Mouse (Mus musculus): ENCODE results near the gene Rab33b. TPM values are rescaled to one million over a fixed set of nuclear protein-coding genes. Genes with fewer than 3 reads are reported as not detected.
A peak's percentile ranks its signal among the peaks of the same experiment; 100 is the strongest.
"Not testable (repeated sequence)": the region's sequence is repeated elsewhere in the genome, so short reads cannot be mapped to it uniquely, and the experiment has no call there.

Gene Rab33b
- polyA plus RNA-seq (2015; fragmentation: Nextera tagmentation; extraction: Ambion mirVana): 24.7 and 26.6 TPM in 2 replicates

DNA sequence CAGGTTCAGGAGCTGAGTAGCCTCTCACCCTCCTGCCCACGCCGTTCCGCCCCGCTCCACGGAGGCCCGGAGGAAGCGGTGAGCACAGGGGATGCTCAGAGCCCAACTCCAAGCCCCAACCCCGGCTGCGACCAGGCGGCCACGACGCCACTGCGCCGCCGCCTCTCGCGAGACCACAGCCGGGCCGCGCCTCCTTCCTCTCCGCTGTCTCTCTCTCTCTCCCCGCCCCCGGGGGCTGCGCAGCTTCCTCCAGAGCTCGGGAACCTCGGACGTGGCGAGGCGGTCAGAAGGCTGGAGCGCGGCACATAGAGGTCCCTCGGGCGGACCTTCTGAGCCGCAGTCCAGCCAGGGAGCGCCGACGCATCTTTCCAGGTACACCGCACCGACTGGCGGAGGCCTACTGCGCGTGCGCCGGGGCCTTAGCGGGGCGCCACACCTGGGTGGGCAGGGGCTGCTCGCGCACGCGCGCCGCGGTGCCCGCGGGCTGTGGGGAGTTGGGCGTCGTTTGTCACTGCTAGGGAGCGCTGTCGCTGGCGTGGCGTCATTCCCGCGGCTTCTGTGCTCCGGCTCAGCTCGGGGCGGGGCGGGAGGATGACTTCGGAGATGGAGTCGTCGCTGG, at the start of gene Rab33b:
Gene Rab33b, plus strand, starts transcription at position 180 of the 619 bp plus-strand sequence.
- under 1% methylated on average over 62 of the region's 70 CpGs for WGBS
- Histone ChIP-seq H3K27me3 (ENCODE audit: control insufficient read depth, insufficient read depth, low read depth, low read length) (no peaks in the 10 kb centered on the region), H3K36me3 (ENCODE audit: control insufficient read depth, insufficient read depth, low read length) (no peaks in the 10 kb centered on the region), H3K9me3 (ENCODE audit: control insufficient read depth, low read length) (no peaks in the 10 kb centered on the region), H3K4me1 (replicated peaks; ENCODE audit: control insufficient read depth, insufficient read depth, low read length) (peaks cover 18% of the 10 kb centered on the region), H3K9ac (ENCODE audit: low read length) (peak within 1 kb of the TSS; percentile 92), H3K4me3 (ENCODE audit: low read length) (peak within 1 kb of the TSS; percentile 77), H3K4me2 (ENCODE audit: low read depth, low read length) (peak within 1 kb of the TSS; percentile 81), H3K27ac (ENCODE audit: low read length) (peak within 1 kb of the TSS; percentile 95)
- peak; percentile 98 for ATAC-seq (ENCODE audit: low read depth)

DNA sequence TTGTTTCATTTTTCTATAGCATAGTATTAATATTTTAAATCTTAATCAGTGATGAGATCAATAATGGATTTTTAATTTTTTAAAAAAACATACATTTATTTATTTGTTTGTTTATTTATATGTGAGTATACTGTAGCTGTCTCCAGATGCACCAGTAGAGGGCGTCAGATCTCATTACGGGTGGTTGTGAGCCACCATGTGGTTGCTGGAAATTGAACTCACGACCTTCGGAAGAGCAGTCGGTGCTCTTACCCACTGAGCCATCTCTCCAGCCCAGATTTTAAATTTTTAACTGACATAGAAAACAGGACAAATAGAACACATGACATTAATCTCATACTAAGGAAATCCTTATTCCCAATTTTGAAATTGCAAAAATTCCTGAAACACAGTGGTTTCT, 49.4 kb upstream of the Rab33b start:
- ATAC-seq (ENCODE audit: low read depth); H3K4me1 ChIP-seq (replicated peaks; ENCODE audit: control insufficient read depth, insufficient read depth, low read length); H3K27ac ChIP-seq (ENCODE audit: low read length); H3K9me3 ChIP-seq (ENCODE audit: control insufficient read depth, low read length); H3K27me3 ChIP-seq (ENCODE audit: control insufficient read depth, insufficient read depth, low read depth, low read length); H3K9ac ChIP-seq (ENCODE audit: low read length); H3K4me3 ChIP-seq (ENCODE audit: low read length); H3K4me2 ChIP-seq (ENCODE audit: low read depth, low read length): not testable (repeated sequence)
- H3K36me3 ChIP-seq (ENCODE audit: control insufficient read depth, insufficient read depth, low read length): peaks cover 13% of the 10 kb centered on the region; the same call in 1 of the 2 replicates
- WGBS: 79% methylated on average over 5 of the region's 5 CpGs

DNA sequence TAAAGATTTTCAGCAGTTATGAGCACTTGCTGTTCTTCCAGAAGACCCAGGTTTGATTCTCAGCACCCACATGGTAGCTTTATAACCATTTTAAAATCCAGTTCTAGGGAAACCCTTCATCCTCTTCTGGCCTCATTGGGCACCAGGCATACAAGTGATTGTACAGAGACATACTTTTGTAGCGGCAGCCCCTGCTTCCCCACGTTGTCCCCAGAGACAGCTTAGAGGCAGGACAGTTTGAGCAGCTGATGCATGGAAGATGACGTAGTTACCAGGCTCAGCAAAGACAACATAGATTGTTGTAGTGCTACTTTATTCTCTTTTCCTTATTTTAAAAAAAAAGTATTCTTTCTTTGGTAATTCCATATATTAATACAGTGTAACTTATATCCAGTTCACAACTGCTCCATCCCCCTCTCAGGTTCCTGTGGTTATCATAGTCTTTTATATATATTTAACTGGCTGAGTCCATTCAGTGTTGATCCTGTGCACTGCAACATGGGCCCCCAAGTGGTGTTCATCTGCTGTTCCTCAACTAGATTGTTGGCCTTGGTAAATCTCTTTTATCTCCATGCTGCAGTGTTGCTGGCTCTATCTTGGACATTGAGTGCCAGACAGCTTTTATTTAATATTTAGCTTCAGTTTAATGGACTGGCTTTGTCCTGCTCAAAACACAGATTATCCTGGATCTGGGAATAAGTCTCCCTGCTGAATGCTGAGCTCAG, 48.7 kb upstream of the Rab33b start:
- no peaks in the 10 kb centered on the region for H3K9me3 ChIP-seq (ENCODE audit: control insufficient read depth, low read length)
- no peaks in the 10 kb centered on the region for H3K4me1 ChIP-seq (replicated peaks; ENCODE audit: control insufficient read depth, insufficient read depth, low read length)
- no peak overlapping the region for H3K4me2 ChIP-seq (ENCODE audit: low read depth, low read length)
- H3K9ac ChIP-seq (ENCODE audit: low read length): no peak overlapping the region
- no peak overlapping the region for H3K27ac ChIP-seq (ENCODE audit: low read length)
- whole genome bisulfite sequencing: 92% methylated on average over 3 of the region's 3 CpGs
- H3K27me3 ChIP-seq (ENCODE audit: control insufficient read depth, insufficient read depth, low read depth, low read length): no peaks in the 10 kb centered on the region
- peaks cover 14% of the 10 kb centered on the region; the same call in 1 of the 2 replicates for H3K36me3 ChIP-seq (ENCODE audit: control insufficient read depth, insufficient read depth, low read length)
- no peak for ATAC-seq (ENCODE audit: low read depth)
- no peak overlapping the region for H3K4me3 ChIP-seq (ENCODE audit: low read length)

DNA sequence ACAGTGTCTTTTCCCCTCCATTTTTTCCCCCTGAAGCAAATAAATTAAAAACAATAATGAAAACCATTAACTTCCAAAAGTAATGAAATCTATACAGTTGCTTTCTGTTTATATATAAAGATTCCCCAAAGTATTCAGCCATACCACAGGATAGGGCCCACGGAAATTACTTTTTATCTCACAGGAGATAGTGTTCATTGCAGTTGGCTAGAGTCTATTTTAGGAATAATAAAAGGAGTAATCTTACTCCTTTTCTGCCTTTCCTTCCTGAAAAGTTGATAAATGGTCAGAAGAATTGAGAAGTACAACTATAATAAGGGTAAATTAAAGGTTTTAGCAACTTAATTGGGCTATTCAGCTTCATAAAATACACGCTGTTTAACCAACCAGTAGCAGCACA, 15.2 kb upstream of the Rab33b start:
- Histone ChIP-seq H3K9me3 (ENCODE audit: control insufficient read depth, low read length) (no peaks in the 10 kb centered on the region), H3K27ac (ENCODE audit: low read length) (no peak overlapping the region)
- 86% methylated on average over 2 of the region's 2 CpGs for WGBS

DNA sequence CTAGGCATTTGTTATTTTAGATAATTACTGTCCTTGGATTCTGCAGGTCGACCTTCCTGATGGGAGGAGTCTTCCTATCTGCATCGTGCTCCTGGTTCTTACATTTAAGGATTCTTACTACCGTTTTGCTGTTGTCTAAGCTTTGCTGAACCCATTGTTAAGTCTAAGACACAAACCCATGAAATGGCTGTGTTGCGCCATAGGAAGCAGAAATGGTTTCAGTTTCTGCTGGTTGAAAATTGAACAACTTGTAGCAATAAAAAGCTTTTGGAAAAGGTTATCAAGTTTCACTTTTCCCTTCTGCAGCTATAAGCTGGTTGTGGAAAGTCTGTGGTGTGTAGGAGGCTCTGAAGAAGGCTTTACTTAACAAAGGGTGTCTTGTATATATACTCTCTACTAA, 8.0 kb upstream of the Rab33b start:
- H3K36me3 ChIP-seq (ENCODE audit: control insufficient read depth, insufficient read depth, low read length): peaks cover 12% of the 10 kb centered on the region
- H3K27ac ChIP-seq (ENCODE audit: low read length): no peak overlapping the region
- no peaks in the 10 kb centered on the region for H3K27me3 ChIP-seq (ENCODE audit: control insufficient read depth, insufficient read depth, low read depth, low read length)
- no peak overlapping the region for H3K9ac ChIP-seq (ENCODE audit: low read length)
- H3K4me2 ChIP-seq (ENCODE audit: low read depth, low read length): no peak overlapping the region
- 71% methylated on average over 4 of the region's 4 CpGs for WGBS
- H3K4me3 ChIP-seq (ENCODE audit: low read length): no peak overlapping the region
- H3K9me3 ChIP-seq (ENCODE audit: control insufficient read depth, low read length): no peaks in the 10 kb centered on the region
- no peaks in the 10 kb centered on the region for H3K4me1 ChIP-seq (replicated peaks; ENCODE audit: control insufficient read depth, insufficient read depth, low read length)
- no peak for ATAC-seq (ENCODE audit: low read depth)

More for the DNA sequence above, 15.2 kb upstream of the Rab33b start:
- no peak for ATAC-seq (ENCODE audit: low read depth)
- peaks cover 31% of the 10 kb centered on the region for H3K36me3 ChIP-seq (ENCODE audit: control insufficient read depth, insufficient read depth, low read length)
- no peak overlapping the region for H3K9ac ChIP-seq (ENCODE audit: low read length)
- H3K4me3 ChIP-seq (ENCODE audit: low read length): no peak overlapping the region
- H3K27me3 ChIP-seq (ENCODE audit: control insufficient read depth, insufficient read depth, low read depth, low read length): no peaks in the 10 kb centered on the region
- H3K4me2 ChIP-seq (ENCODE audit: low read depth, low read length): no peak overlapping the region
- H3K4me1 ChIP-seq (replicated peaks; ENCODE audit: control insufficient read depth, insufficient read depth, low read length): no peaks in the 10 kb centered on the region

DNA sequence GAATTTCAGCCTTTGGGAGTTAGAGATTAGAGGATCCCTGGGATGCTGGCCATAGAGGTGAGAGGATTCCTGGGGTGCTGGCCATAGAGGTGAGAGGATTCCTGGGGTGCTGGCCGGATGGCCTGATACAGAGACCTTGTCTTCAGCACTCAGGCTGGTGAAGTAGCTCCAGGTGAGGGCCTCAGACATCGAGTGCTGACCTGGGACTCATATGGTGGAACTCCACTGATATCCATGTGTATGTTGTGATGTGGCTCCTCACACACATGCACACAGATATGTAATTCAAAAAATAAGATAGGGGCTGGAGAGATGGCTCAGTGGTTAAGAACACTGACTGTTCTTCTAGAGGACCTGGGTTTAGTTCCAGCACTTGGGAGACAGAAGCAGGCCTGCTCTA, 3.8 kb upstream of the Rab33b start:
- Histone ChIP-seq H3K4me3 (ENCODE audit: low read length) (no peak overlapping the region), H3K9ac (ENCODE audit: low read length) (no peak overlapping the region), H3K4me2 (ENCODE audit: low read depth, low read length) (no peak overlapping the region), H3K4me1 (replicated peaks; ENCODE audit: control insufficient read depth, insufficient read depth, low read length) (peaks cover 4% of the 10 kb centered on the region), H3K27ac (ENCODE audit: low read length) (no peak overlapping the region), H3K27me3 (ENCODE audit: control insufficient read depth, insufficient read depth, low read depth, low read length) (no peaks in the 10 kb centered on the region), H3K36me3 (ENCODE audit: control insufficient read depth, insufficient read depth, low read length) (no peaks in the 10 kb centered on the region), H3K9me3 (ENCODE audit: control insufficient read depth, low read length) (no peaks in the 10 kb centered on the region)
- WGBS: 28% methylated on average over 2 of the region's 2 CpGs
- no peak for ATAC-seq (ENCODE audit: low read depth)

DNA sequence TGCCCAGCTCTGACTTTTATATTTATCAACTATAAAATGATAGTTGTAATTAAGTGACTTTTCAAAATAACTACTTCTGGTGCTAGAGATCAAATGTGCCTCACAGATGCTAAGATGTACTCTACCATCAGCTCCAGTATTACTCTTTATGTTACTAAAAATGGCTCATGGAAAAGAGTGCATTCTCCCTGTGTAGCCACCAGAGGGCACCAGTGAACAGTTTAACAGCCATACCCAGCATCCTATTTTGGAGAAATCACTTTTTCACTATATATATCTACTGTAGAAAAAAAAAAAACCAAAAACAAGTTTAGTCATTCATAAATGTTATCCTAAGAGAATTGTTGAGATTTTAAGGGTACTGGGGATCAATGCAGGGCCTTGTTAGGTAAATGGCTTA, 2.7 kb upstream of the Rab33b start:
- no peak overlapping the region for H3K4me3 ChIP-seq (ENCODE audit: low read length)
- H3K9me3 ChIP-seq (ENCODE audit: control insufficient read depth, low read length): no peaks in the 10 kb centered on the region
- H3K27me3 ChIP-seq (ENCODE audit: control insufficient read depth, insufficient read depth, low read depth, low read length): no peaks in the 10 kb centered on the region
- H3K4me2 ChIP-seq (ENCODE audit: low read depth, low read length): no peak overlapping the region
- no peak overlapping the region for H3K27ac ChIP-seq (ENCODE audit: low read length)
- H3K9ac ChIP-seq (ENCODE audit: low read length): no peak overlapping the region
- no peak for ATAC-seq (ENCODE audit: low read depth)
- peaks cover 15% of the 10 kb centered on the region for H3K4me1 ChIP-seq (replicated peaks; ENCODE audit: control insufficient read depth, insufficient read depth, low read length)
- H3K36me3 ChIP-seq (ENCODE audit: control insufficient read depth, insufficient read depth, low read length): no peaks in the 10 kb centered on the region

DNA sequence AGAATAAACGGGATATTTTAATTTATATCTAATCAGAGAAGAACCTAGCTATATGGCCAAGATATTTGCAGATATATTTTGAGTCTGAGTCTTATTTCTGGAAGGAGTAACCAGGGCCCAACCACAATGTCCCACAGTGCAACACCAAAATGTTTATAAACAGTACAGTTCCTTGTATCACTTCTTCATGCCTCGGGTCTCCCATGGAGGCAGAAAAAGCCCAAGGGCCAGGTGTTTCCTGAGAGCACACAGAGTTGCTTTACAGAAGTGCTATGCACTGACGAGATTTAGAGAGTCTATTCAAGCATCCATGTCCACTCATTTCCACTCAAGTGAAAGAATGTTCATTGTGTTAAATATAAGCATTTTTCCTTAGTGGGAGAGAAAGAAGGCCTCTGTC, 1.8 kb upstream of the Rab33b start:
- H3K9me3 ChIP-seq (ENCODE audit: control insufficient read depth, low read length): no peaks in the 10 kb centered on the region
- no peak overlapping the region for H3K4me3 ChIP-seq (ENCODE audit: low read length)
- no peak overlapping the region for H3K27ac ChIP-seq (ENCODE audit: low read length)
- no peak for ATAC-seq (ENCODE audit: low read depth)
- no peak overlapping the region for H3K4me2 ChIP-seq (ENCODE audit: low read depth, low read length)
- H3K9ac ChIP-seq (ENCODE audit: low read length): no peak overlapping the region
- no peaks in the 10 kb centered on the region for H3K36me3 ChIP-seq (ENCODE audit: control insufficient read depth, insufficient read depth, low read length)
- 41% methylated on average over 3 of the region's 3 CpGs for WGBS
- no peaks in the 10 kb centered on the region for H3K27me3 ChIP-seq (ENCODE audit: control insufficient read depth, insufficient read depth, low read depth, low read length)
- peaks cover 18% of the 10 kb centered on the region for H3K4me1 ChIP-seq (replicated peaks; ENCODE audit: control insufficient read depth, insufficient read depth, low read length)

DNA sequence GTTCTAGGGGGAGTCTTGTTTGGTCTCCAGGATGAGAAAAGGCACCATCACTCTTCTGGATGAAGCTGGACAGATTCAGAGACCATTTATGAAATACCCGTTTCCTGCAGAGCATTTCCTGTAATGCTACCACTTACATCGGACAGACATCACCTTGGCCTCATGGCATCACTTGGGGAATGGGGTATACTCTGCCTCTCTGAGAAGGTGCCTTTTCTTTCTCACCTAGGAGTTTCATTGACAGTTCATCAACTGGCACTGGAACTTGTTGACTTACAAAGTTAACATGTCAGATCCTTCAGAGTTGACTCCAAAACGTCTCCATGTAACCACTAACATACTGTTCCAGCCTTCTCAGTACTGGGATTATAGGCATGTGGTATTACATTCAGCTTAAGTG, 939 bp upstream of the Rab33b start:
- WGBS: 49% methylated on average over 3 of the region's 3 CpGs
- no peaks in the 10 kb centered on the region for H3K27me3 ChIP-seq (ENCODE audit: control insufficient read depth, insufficient read depth, low read depth, low read length)
- ATAC-seq (ENCODE audit: low read depth): no peak
- peak overlapping the region; percentile 81 for H3K4me2 ChIP-seq (ENCODE audit: low read depth, low read length)
- peak overlapping the region; percentile 92; the same call in 1 of the 2 replicates for H3K9ac ChIP-seq (ENCODE audit: low read length)
- H3K36me3 ChIP-seq (ENCODE audit: control insufficient read depth, insufficient read depth, low read length): no peaks in the 10 kb centered on the region
- peaks cover 18% of the 10 kb centered on the region for H3K4me1 ChIP-seq (replicated peaks; ENCODE audit: control insufficient read depth, insufficient read depth, low read length)
- no peak overlapping the region; the same call in 1 of the 2 replicates for H3K27ac ChIP-seq (ENCODE audit: low read length)
- H3K9me3 ChIP-seq (ENCODE audit: control insufficient read depth, low read length): no peaks in the 10 kb centered on the region
- peak overlapping the region; percentile 77 for H3K4me3 ChIP-seq (ENCODE audit: low read length)
